32 mouse cellular contexts compared by ENCODE assay signal in the genomic region with DNA sequence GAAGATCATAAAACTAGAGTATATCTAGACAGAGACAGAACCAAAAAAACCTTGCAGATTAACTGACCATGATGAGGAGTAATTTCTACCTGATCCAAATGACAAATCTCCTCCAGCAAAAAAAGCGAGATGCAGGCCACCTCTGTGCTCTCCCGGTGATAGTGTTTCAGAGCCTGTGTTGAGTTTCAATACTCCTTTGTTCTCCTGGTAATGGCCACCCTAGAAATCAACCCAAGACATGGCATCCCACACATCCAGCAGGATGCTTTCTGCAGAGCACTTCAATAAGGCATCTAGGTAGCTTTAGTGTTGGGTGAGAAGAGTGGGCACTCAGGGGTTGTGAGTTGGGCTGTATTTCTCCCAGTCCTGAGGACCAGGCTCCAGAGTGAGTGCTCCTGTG.
"Had no signal": no experiment of that assay in that cellular context is flagged by ENCODE, and none has a peak within 500 bp of the region (broad histone marks: within the 10 kb centered on the region; RNA-seq: fewer than 3 reads in every experiment).

No protein-coding gene starts in this region.

- ATAC-seq: liver, embryonic 12.5 days; liver, postnatal 0 days; lung, postnatal 0 days; midbrain, embryonic 13.5 days; midbrain, embryonic 15.5 days; midbrain, embryonic 16.5 days had no signal

- H3K9me3 ChIP-seq: limb, embryonic 10.5 days; limb, embryonic 12.5 days; limb, embryonic 13.5 days; limb, embryonic 15.5 days; liver, embryonic 12.5 days; liver, embryonic 13.5 days; liver, embryonic 15.5 days; lung, embryonic 15.5 days; midbrain, embryonic 10.5 days; midbrain, embryonic 12.5 days; midbrain, embryonic 13.5 days; midbrain, embryonic 15.5 days; neural tube, embryonic 12.5 days had no signal

- H3K4me1 ChIP-seq: limb, embryonic 13.5 days; limb, embryonic 15.5 days; liver, embryonic 12.5 days; liver, embryonic 13.5 days; liver, embryonic 15.5 days; lung, embryonic 15.5 days; megakaryocyte, embryonic 14.5 days; midbrain, embryonic 15.5 days; neural tube, embryonic 12.5 days had no signal

- H3K4me2 ChIP-seq: limb, embryonic 12.5 days; limb, embryonic 13.5 days; limb, embryonic 15.5 days; liver, embryonic 11.5 days; liver, embryonic 12.5 days; liver, embryonic 13.5 days; liver, embryonic 15.5 days; lung, embryonic 14.5 days; lung, embryonic 15.5 days; midbrain, embryonic 11.5 days; midbrain, embryonic 12.5 days; midbrain, embryonic 13.5 days; midbrain, embryonic 15.5 days; neural tube, embryonic 12.5 days had no signal

- H3K9ac ChIP-seq: limb, embryonic 12.5 days; limb, embryonic 13.5 days; limb, embryonic 15.5 days; liver, embryonic 12.5 days; liver, embryonic 13.5 days; liver, embryonic 14.5 days; liver, embryonic 15.5 days; liver, postnatal 0 days; lung, embryonic 14.5 days; lung, embryonic 15.5 days; midbrain, embryonic 12.5 days; midbrain, embryonic 13.5 days; midbrain, embryonic 15.5 days; neural tube, embryonic 12.5 days had no signal

- H3K4me3 ChIP-seq: limb, embryonic 10.5 days; limb, embryonic 12.5 days; limb, embryonic 13.5 days; limb, embryonic 15.5 days; liver, embryonic 12.5 days; liver, embryonic 13.5 days; liver, embryonic 15.5 days; lung, embryonic 15.5 days; megakaryocyte, embryonic 14.5 days; midbrain, embryonic 10.5 days; midbrain, embryonic 12.5 days; midbrain, embryonic 13.5 days; midbrain, embryonic 15.5 days; myocyte; neural tube, embryonic 12.5 days had no signal

- H3K27me3 ChIP-seq: limb, embryonic 12.5 days; limb, embryonic 15.5 days; lung, embryonic 15.5 days; megakaryocyte, embryonic 14.5 days; midbrain, embryonic 12.5 days; midbrain, embryonic 13.5 days; midbrain, embryonic 15.5 days; neural tube, embryonic 12.5 days had no signal

- DNase-seq: left cerebral cortex, postnatal 4 days; liver; liver, embryonic 13.5 days; liver, postnatal 0 days; lung, adult 18-20 months; lung, adult 2 months; lung, embryonic 14.5 days; lung, postnatal 10 days; lung, postnatal 14 days; lung, postnatal 36 days; lung, postnatal 4 days; midbrain, embryonic 14.5 days had no signal

- H3K27ac ChIP-seq: limb, embryonic 10.5 days; limb, embryonic 12.5 days; limb, embryonic 13.5 days; limb, embryonic 15.5 days; liver, embryonic 12.5 days; liver, embryonic 13.5 days; liver, embryonic 14.5 days; liver, embryonic 15.5 days; lung, embryonic 15.5 days; macrophage; midbrain, embryonic 10.5 days; midbrain, embryonic 12.5 days; midbrain, embryonic 13.5 days; midbrain, embryonic 15.5 days; neural tube, embryonic 12.5 days had no signal

- H3K36me3 ChIP-seq: limb, embryonic 10.5 days; limb, embryonic 12.5 days; limb, embryonic 13.5 days; limb, embryonic 15.5 days; liver, embryonic 12.5 days; liver, embryonic 13.5 days; liver, embryonic 15.5 days; lung, embryonic 15.5 days; midbrain, embryonic 10.5 days; midbrain, embryonic 12.5 days; midbrain, embryonic 13.5 days; midbrain, embryonic 15.5 days; neural tube, embryonic 12.5 days had no signal
